In genomic region chr5:113181441-113181840, GRCm38 (mm10) we compare ENCODE assay signal across 13 mouse cellular contexts. TPM values are rescaled to one million over a fixed set of nuclear protein-coding genes. Genes with fewer than 3 reads are reported as not detected.
DNase-seq lines count a peak whose midpoint lies in the region; ATAC-seq and TF ChIP-seq lines count a peak whose summit lies in the region.
"Had no signal": no experiment of that assay in that cellular context is flagged by ENCODE, and none has a peak within 500 bp of the region (broad histone marks: within the 10 kb centered on the region; RNA-seq: fewer than 3 reads in every experiment).

No protein-coding gene starts in this region.

- H3K36me3 ChIP-seq in liver, postnatal 0 days (replicated peaks; ENCODE audit: insufficient read depth, low read length): no peaks in the 10 kb centered on the region
- H3K36me3 ChIP-seq: limb, embryonic 12.5 days had no signal

- no peak for ATAC-seq in liver, postnatal 0 days
- peak; percentile 63 for ATAC-seq in megakaryocyte, adult 5-6 weeks (ENCODE audit: poor library complexity, severe bottlenecking)

- TF ChIP-seq EP300 in liver, postnatal 0 days (IDR thresholded peaks at IDR 0.05; ENCODE audit: low read depth): no peak

- no peaks in the 10 kb centered on the region for H3K27me3 ChIP-seq in liver, postnatal 0 days (ENCODE audit: insufficient read depth, low read length)
- H3K27me3 ChIP-seq: forebrain, embryonic 12.5 days; limb, embryonic 12.5 days had no signal

- no peak overlapping the region for H3K4me2 ChIP-seq in liver, postnatal 0 days (ENCODE audit: low read depth, low read length)
- H3K4me2 ChIP-seq: forebrain, embryonic 12.5 days; limb, embryonic 12.5 days had no signal

- H3K9me3 ChIP-seq in liver, postnatal 0 days (ENCODE audit: low read length): no peaks in the 10 kb centered on the region
- H3K9me3 ChIP-seq: forebrain, embryonic 12.5 days; limb, embryonic 12.5 days had no signal

- peaks cover 7% of the 10 kb centered on the region; the same call in 1 of the 2 replicates for H3K4me1 ChIP-seq in liver, postnatal 0 days (ENCODE audit: insufficient read depth)

- DNase-seq in gastrocnemius, adult 2 months: no peak
- no peak for DNase-seq in gastrocnemius, postnatal 10 days
- DNase-seq in liver: peak; percentile 65
- DNase-seq in liver, postnatal 0 days: no peak
- peak; percentile 38 for DNase-seq in c-Kit-positive CD71-positive TER-119-positive erythroid progenitor cells, embryonic 14.5 days (ENCODE audit: low spot score)
- no peak for DNase-seq in B cell, adult 2 months
- no peak for DNase-seq in right cerebral cortex, postnatal 10 days (ENCODE audit: low spot score in 2 of 2)
- DNase-seq: cerebellum, adult 9-10 months had no signal

- no peak overlapping the region for H3K4me3 ChIP-seq in gastrocnemius, adult 2 months
- H3K4me3 ChIP-seq in liver, postnatal 0 days (ENCODE audit: low read depth, low read length): no peak overlapping the region
- H3K4me3 ChIP-seq: forebrain, embryonic 12.5 days; limb, embryonic 12.5 days had no signal

- H3K27ac ChIP-seq in gastrocnemius, adult 2 months: peak overlapping the region; percentile 80
- H3K27ac ChIP-seq in liver, postnatal 0 days (ENCODE audit: low read depth): no peak overlapping the region
- H3K27ac ChIP-seq: forebrain, embryonic 12.5 days had no signal

- no peak overlapping the region for H3K9ac ChIP-seq in liver, postnatal 0 days (replicated peaks)
- H3K9ac ChIP-seq: forebrain, embryonic 12.5 days; limb, embryonic 12.5 days had no signal

- intact Hi-C loops in gastrocnemius, adult 2 months (cut with DNase I): no loop called here

- TF ChIP-seq CTCF in gastrocnemius, adult 2 months (IDR thresholded peaks at IDR 0.05): peak; percentile 8; the same call in 1 of the 2 replicates
- TF ChIP-seq CTCF in liver, postnatal 0 days (IDR thresholded peaks at IDR 0.05; ENCODE audit: low read depth): no peak

- WGBS in liver, postnatal 0 days (ENCODE audit: insufficient replicate concordance): 33% methylated on average over 6 of the region's 6 CpGs

RNA-seq across cellular contexts. Expression of gene 2900026A02Rik, which starts 39.6 kb away (rescaled TPM):
- 10 to 100 TPM; 19.6 to 24.6 TPM for total RNA-seq in gastrocnemius, adult 2 months (2021)
- total RNA-seq in gastrocnemius, postnatal 10 days (2021): 10 to 100 TPM; 36.2 to 42.0 TPM
- polyA plus RNA-seq in liver, postnatal 0 days (2015; fragmentation: Nextera tagmentation; extraction: Ambion mirVana): 2.7 and 3.1 TPM in 2 replicates
- 0.11 and 0.30 TPM in 2 replicates for total RNA-seq in megakaryocyte, adult 5-6 weeks (2015)
- 0.29 and 0.45 TPM in 2 replicates for total RNA-seq in megakaryocyte, adult 5-6 weeks (2017)

RNA-seq across cellular contexts. Expression of gene Tmem211, which starts 45.3 kb away (rescaled TPM):
- not detected for total RNA-seq in gastrocnemius, adult 2 months (2021)
- total RNA-seq in gastrocnemius, postnatal 10 days (2021): not detected
- not detected in 2 replicates for polyA plus RNA-seq in liver, postnatal 0 days (2015; fragmentation: Nextera tagmentation; extraction: Ambion mirVana)
- not detected in 2 replicates for total RNA-seq in megakaryocyte, adult 5-6 weeks (2015)
- not detected in 2 replicates for total RNA-seq in megakaryocyte, adult 5-6 weeks (2017)
- total RNA-seq: heart, adult 8-10 months had no signal
- polyA plus RNA-seq: limb, embryonic 12.5 days; stomach, embryonic 14.5 days had no signal

Comparison
In these comparisons a context has a peak if more than half of its experiments do, and no peak if none do; other contexts are left out.
1. DNase-seq: peak in liver (single experiment) and c-Kit-positive CD71-positive TER-119-positive erythroid progenitor cells, embryonic 14.5 days (single experiment); none in gastrocnemius, adult 2 months (single experiment), gastrocnemius, postnatal 10 days (single experiment), liver, postnatal 0 days (single experiment), B cell, adult 2 months (0 of 2) and right cerebral cortex, postnatal 10 days (0 of 2).
2. RNA of gene 2900026A02Rik, which starts 39.6 kb away (total RNA-seq): 36.2 to 42.0 TPM in gastrocnemius, postnatal 10 days and 19.6 to 24.6 TPM in gastrocnemius, adult 2 months; 0.11 to 0.45 TPM in megakaryocyte, adult 5-6 weeks; every median in the first group is over 10 times any median in the second.